17 mouse cellular contexts compared by ENCODE assay signal in the genomic region with DNA sequence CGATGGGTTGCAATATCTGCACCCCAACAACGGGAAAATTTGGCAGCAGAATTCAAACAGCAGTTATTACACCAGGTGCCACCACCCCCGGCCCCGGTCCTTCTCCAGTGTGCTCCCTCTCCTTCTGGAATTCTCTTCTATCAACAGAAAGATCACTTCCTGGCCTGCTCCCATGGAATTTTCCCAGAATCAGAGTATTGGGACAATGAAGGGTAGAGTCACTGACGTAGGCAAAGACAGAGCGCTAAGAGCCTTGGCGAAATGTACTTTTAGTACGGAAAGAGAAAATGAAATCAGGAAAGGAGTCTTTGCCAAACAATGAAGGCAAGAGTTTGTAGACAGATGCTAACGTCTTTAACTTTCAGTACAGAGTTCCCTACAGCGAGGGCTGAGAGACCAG. TPM values are rescaled to one million over a fixed set of nuclear protein-coding genes. Genes with fewer than 3 reads are reported as not detected.
DNase-seq lines count a peak whose midpoint lies in the region; ATAC-seq and TF ChIP-seq lines count a peak whose summit lies in the region.
"Had no signal": no experiment of that assay in that cellular context is flagged by ENCODE, and none has a peak within 500 bp of the region (broad histone marks: within the 10 kb centered on the region; RNA-seq: fewer than 3 reads in every experiment).

No protein-coding gene starts in this region.

- TF ChIP-seq EP300 in liver, postnatal 0 days (IDR thresholded peaks at IDR 0.05; ENCODE audit: low read depth) = no peak

- WGBS in midbrain, embryonic 16.5 days = 91% methylated on average over 10 of the region's 10 CpGs
- 94% methylated on average over 10 of the region's 10 CpGs for WGBS in midbrain, embryonic 14.5 days
- 52% methylated on average over 10 of the region's 10 CpGs for WGBS in lung, embryonic 15.5 days
- 79% methylated on average over 10 of the region's 10 CpGs for WGBS in liver, postnatal 0 days (ENCODE audit: insufficient replicate concordance)

- no peak for ATAC-seq in midbrain, embryonic 16.5 days
- no peak for ATAC-seq in midbrain, embryonic 14.5 days (ENCODE audit: low FRiP score, low TSS enrichment)
- ATAC-seq in lung, embryonic 15.5 days (ENCODE audit: borderline replicate concordance, extremely low read depth, low FRiP score, low TSS enrichment) = no peak
- ATAC-seq in liver, postnatal 0 days = no peak
- ATAC-seq: midbrain, embryonic 13.5 days had no signal

- peak; percentile 26 for DNase-seq in heart, adult 8-10 months (ENCODE audit: low spot score)
- no peak for DNase-seq in heart, postnatal 25 days (ENCODE audit: low spot score)
- no peak for DNase-seq in midbrain, embryonic 14.5 days
- DNase-seq in ovary, adult 18-20 months (ENCODE audit: low spot score) = no peak
- DNase-seq in liver, postnatal 0 days = no peak
- DNase-seq in testis, postnatal 14 days (ENCODE audit: low spot score) = no peak
- DNase-seq: adrenal gland, adult 8-10 months; cerebellum, adult 9-10 months; gastrocnemius, postnatal 25 days had no signal

- H3K9me3 ChIP-seq in midbrain, embryonic 16.5 days (replicated peaks; ENCODE audit: control insufficient read depth, low read length, poor library complexity, severe bottlenecking) = no peaks in the 10 kb centered on the region
- no peaks in the 10 kb centered on the region for H3K9me3 ChIP-seq in midbrain, embryonic 14.5 days (ENCODE audit: control insufficient read depth, low read length)
- H3K9me3 ChIP-seq in lung, embryonic 15.5 days = no peaks in the 10 kb centered on the region
- no peaks in the 10 kb centered on the region for H3K9me3 ChIP-seq in liver, postnatal 0 days (ENCODE audit: low read length)
- H3K9me3 ChIP-seq: hindbrain, embryonic 12.5 days; limb, embryonic 15.5 days; midbrain, embryonic 13.5 days; neural tube, embryonic 12.5 days had no signal

- H3K36me3 ChIP-seq in midbrain, embryonic 16.5 days (ENCODE audit: control insufficient read depth, insufficient read depth, low read length) = no peaks in the 10 kb centered on the region
- H3K36me3 ChIP-seq in midbrain, embryonic 14.5 days (ENCODE audit: control insufficient read depth, insufficient read depth, low read length) = no peaks in the 10 kb centered on the region
- H3K36me3 ChIP-seq in lung, embryonic 15.5 days = no peaks in the 10 kb centered on the region
- no peaks in the 10 kb centered on the region for H3K36me3 ChIP-seq in liver, postnatal 0 days (replicated peaks; ENCODE audit: insufficient read depth, low read length)
- H3K36me3 ChIP-seq: hindbrain, embryonic 12.5 days; limb, embryonic 15.5 days; midbrain, embryonic 13.5 days; neural tube, embryonic 12.5 days had no signal

- no peak for TF ChIP-seq CTCF in liver, postnatal 0 days (IDR thresholded peaks at IDR 0.05; ENCODE audit: low read depth)

- no peak overlapping the region for H3K4me3 ChIP-seq in midbrain, embryonic 16.5 days (ENCODE audit: low read depth, low read length)
- no peak overlapping the region for H3K4me3 ChIP-seq in midbrain, embryonic 14.5 days (replicated peaks; ENCODE audit: low read depth, low read length)
- no peak overlapping the region for H3K4me3 ChIP-seq in lung, embryonic 15.5 days
- no peak overlapping the region for H3K4me3 ChIP-seq in liver, postnatal 0 days (ENCODE audit: low read depth, low read length)
- H3K4me3 ChIP-seq: erythroblast, embryonic 14.5 days; hindbrain, embryonic 12.5 days; limb, embryonic 15.5 days; midbrain, embryonic 13.5 days; neural tube, embryonic 12.5 days had no signal

- intact Hi-C loops in heart, postnatal 25 days (cut with DNase I) = no loop called here

- 0 out of 2 replicates have a peak overlapping the region, but pooled peaks have one; percentile 2 for H3K27ac ChIP-seq in midbrain, embryonic 16.5 days (ENCODE audit: low read length)
- H3K27ac ChIP-seq in midbrain, embryonic 14.5 days (replicated peaks; ENCODE audit: low read depth, low read length) = no peak overlapping the region
- H3K27ac ChIP-seq in lung, embryonic 15.5 days = peak overlapping the region; percentile 70
- H3K27ac ChIP-seq in liver, postnatal 0 days (ENCODE audit: low read depth) = no peak overlapping the region
- H3K27ac ChIP-seq: hindbrain, embryonic 12.5 days; limb, embryonic 15.5 days; macrophage; midbrain, embryonic 13.5 days; neural tube, embryonic 12.5 days had no signal

- no peak overlapping the region for H3K9ac ChIP-seq in midbrain, embryonic 16.5 days (ENCODE audit: low read depth, low read length)
- H3K9ac ChIP-seq in midbrain, embryonic 14.5 days (replicated peaks; ENCODE audit: low read length) = no peak overlapping the region
- no peak overlapping the region for H3K9ac ChIP-seq in lung, embryonic 15.5 days
- no peak overlapping the region for H3K9ac ChIP-seq in liver, postnatal 0 days (replicated peaks)
- H3K9ac ChIP-seq: hindbrain, embryonic 12.5 days; limb, embryonic 15.5 days; midbrain, embryonic 13.5 days; neural tube, embryonic 12.5 days had no signal

- H3K4me1 ChIP-seq in midbrain, embryonic 16.5 days (ENCODE audit: control insufficient read depth, insufficient read depth, low read length) = no peaks in the 10 kb centered on the region
- no peaks in the 10 kb centered on the region for H3K4me1 ChIP-seq in midbrain, embryonic 14.5 days (ENCODE audit: control insufficient read depth, insufficient read depth, low read length)
- peaks cover 8% of the 10 kb centered on the region for H3K4me1 ChIP-seq in lung, embryonic 15.5 days
- no peaks in the 10 kb centered on the region for H3K4me1 ChIP-seq in liver, postnatal 0 days (ENCODE audit: insufficient read depth)
- H3K4me1 ChIP-seq: hindbrain, embryonic 12.5 days; limb, embryonic 15.5 days; midbrain, embryonic 13.5 days; neural tube, embryonic 12.5 days had no signal

- no peak overlapping the region for H3K4me2 ChIP-seq in midbrain, embryonic 16.5 days (ENCODE audit: low read length)
- H3K4me2 ChIP-seq in midbrain, embryonic 14.5 days (ENCODE audit: low read length) = no peak overlapping the region
- no peak overlapping the region for H3K4me2 ChIP-seq in lung, embryonic 15.5 days
- no peak overlapping the region for H3K4me2 ChIP-seq in liver, postnatal 0 days (ENCODE audit: low read depth, low read length)
- H3K4me2 ChIP-seq: hindbrain, embryonic 12.5 days; limb, embryonic 15.5 days; midbrain, embryonic 13.5 days; neural tube, embryonic 12.5 days had no signal

- no peaks in the 10 kb centered on the region for H3K27me3 ChIP-seq in midbrain, embryonic 16.5 days (ENCODE audit: control insufficient read depth, insufficient read depth, low read depth, low read length)
- no peaks in the 10 kb centered on the region for H3K27me3 ChIP-seq in midbrain, embryonic 14.5 days (ENCODE audit: control insufficient read depth, insufficient read depth, low read length)
- H3K27me3 ChIP-seq in lung, embryonic 15.5 days = no peaks in the 10 kb centered on the region
- no peaks in the 10 kb centered on the region for H3K27me3 ChIP-seq in liver, postnatal 0 days (ENCODE audit: insufficient read depth, low read length)
- H3K27me3 ChIP-seq: hindbrain, embryonic 12.5 days; limb, embryonic 15.5 days; midbrain, embryonic 13.5 days; neural tube, embryonic 12.5 days had no signal

RNA-seq across cellular contexts. Expression of gene Tmem252, which starts 0.5 kb away (rescaled TPM):
- total RNA-seq in heart, adult 8-10 months (2022) = under 1 TPM in 3 of 4 experiments, not detected in 1; 0.09 to 0.11 (median 0.09) TPM
- under 1 TPM; 0.08 to 0.13 TPM for total RNA-seq in heart, postnatal 25 days (2021)
- 1.3 and 1.4 TPM in 2 replicates for polyA plus RNA-seq in midbrain, embryonic 16.5 days (2015; fragmentation: Nextera tagmentation; extraction: Ambion mirVana)
- 1.2 and 2.0 TPM in 2 replicates for polyA plus RNA-seq in midbrain, embryonic 14.5 days (2014; fragmentation: Nextera tagmentation; extraction: Ambion mirVana)
- polyA plus RNA-seq in lung, embryonic 15.5 days (2015; fragmentation: Nextera tagmentation; extraction: Ambion mirVana) = 3.0 and 3.3 TPM in 2 replicates
- 0.06 and 0.07 TPM in 2 replicates for polyA plus RNA-seq in liver, postnatal 0 days (2015; fragmentation: Nextera tagmentation; extraction: Ambion mirVana)
- polyA plus RNA-seq: erythroblast, embryonic 14.5 days; macrophage had no signal

Comparison
In these comparisons a context has a peak if more than half of its experiments do, and no peak if none do; other contexts are left out.
1. H3K27ac ChIP-seq: peak in midbrain, embryonic 16.5 days (single experiment) and lung, embryonic 15.5 days (single experiment); none in midbrain, embryonic 14.5 days (single experiment) and liver, postnatal 0 days (single experiment).